ENCODE assay signal across 26 mouse cellular contexts in genomic region chr7:5098769-5099168, GRCm38 (mm10). TPM values are rescaled to one million over a fixed set of nuclear protein-coding genes. Genes with fewer than 3 reads are reported as not detected.
DNase-seq lines count a peak whose midpoint lies in the region; ATAC-seq and TF ChIP-seq lines count a peak whose summit lies in the region.
"Had no signal": no experiment of that assay in that cellular context is flagged by ENCODE, and none has a peak within 500 bp of the region (broad histone marks: within the 10 kb centered on the region; RNA-seq: fewer than 3 reads in every experiment).

No protein-coding gene starts in this region.

- no peaks in the 10 kb centered on the region for H3K79me2 ChIP-seq in MEL (ENCODE audit: control insufficient read depth, insufficient read depth, low read length, poor library complexity)

- H3K27ac ChIP-seq in heart, postnatal 0 days (ENCODE audit: low read depth): peak overlapping the region; percentile 30; the same call in 1 of the 2 replicates
- H3K27ac ChIP-seq in MEL (ENCODE audit: control insufficient read depth, low read depth, low read length): no peak overlapping the region

- no peaks in the 10 kb centered on the region for H3K9me3 ChIP-seq in heart, postnatal 0 days (replicated peaks; ENCODE audit: control insufficient read depth, low read length)
- H3K9me3 ChIP-seq in MEL (replicated peaks; ENCODE audit: insufficient read depth, low read length): no peaks in the 10 kb centered on the region
- H3K9me3 ChIP-seq: G1E had no signal

- peak; percentile 92 for DNase-seq in heart, adult 11 months
- no peak for DNase-seq in heart, postnatal 36 days
- no peak for DNase-seq in heart, postnatal 0 days (ENCODE audit: low spot score)
- no peak for DNase-seq in heart, adult 9 months (ENCODE audit: low spot score in 2 of 2)
- DNase-seq in MEL (ENCODE audit: low read depth, low spot score): no peak
- DNase-seq in gastrocnemius, postnatal 14 days: no peak
- DNase-seq: adrenal gland, adult 2 months; adrenal gland, adult 8-10 months; adrenal gland, postnatal 10 days; adrenal gland, postnatal 14 days; adrenal gland, postnatal 25 days; adrenal gland, postnatal 36 days; B cell, adult 2 months; cerebellum, adult 11 months; cerebellum, adult 11-12 months; cerebellum, adult 18-20 months had no signal

- H3K4me1 ChIP-seq in heart, postnatal 0 days (ENCODE audit: control insufficient read depth, insufficient read depth): no peaks in the 10 kb centered on the region
- peaks cover 0 to 5% of the 10 kb centered on the region in 2 experiments; a peak in 1 of 4 replicates for H3K4me1 ChIP-seq in MEL (ENCODE audit: control insufficient read depth in 1 of 2, insufficient read depth in 2 of 2, low read length in 2 of 2)

- WGBS in heart, postnatal 0 days: 60% methylated on average over 5 of the region's 5 CpGs

- no peak overlapping the region for H3K4me3 ChIP-seq in heart, postnatal 0 days (ENCODE audit: low read depth, low read length)
- no peak overlapping the region for H3K4me3 ChIP-seq in MEL (ENCODE audit: control insufficient read depth in 1 of 2, insufficient read depth in 1 of 2, low read depth in 2 of 2, low read length in 2 of 2)

- H3K27me3 ChIP-seq in heart, postnatal 0 days (ENCODE audit: control insufficient read depth, insufficient read depth, low read length): no peaks in the 10 kb centered on the region
- H3K27me3 ChIP-seq in MEL (ENCODE audit: control insufficient read depth in 1 of 2, insufficient read depth in 2 of 2, low read length in 2 of 2): no peaks in the 10 kb centered on the region
- H3K27me3 ChIP-seq: CH12.LX, Patski had no signal

- no peak for TF ChIP-seq POLR2A in MEL (IDR thresholded peaks at IDR 0.05; ENCODE audit: control insufficient read depth in 1 of 2, insufficient read depth in 1 of 2, low read depth in 1 of 2, low read length in 2 of 2, poor library complexity in 1 of 2)

- peak; percentile 46; the same call in 1 of the 2 replicates for TF ChIP-seq EP300 in heart, postnatal 0 days (IDR thresholded peaks at IDR 0.05; ENCODE audit: low read depth)
- TF ChIP-seq EP300 in MEL (IDR thresholded peaks at IDR 0.05; ENCODE audit: low read depth in 1 of 2, low read length in 2 of 2): no peak

- H3K36me3 ChIP-seq in heart, postnatal 0 days (replicated peaks; ENCODE audit: control insufficient read depth, insufficient read depth, low read length): peaks cover 48% of the 10 kb centered on the region
- H3K36me3 ChIP-seq in MEL (ENCODE audit: control insufficient read depth in 1 of 2, insufficient read depth in 2 of 2, low read length in 2 of 2): peaks cover 0 to 5% of the 10 kb centered on the region in 2 experiments; a peak in 2 of 4 replicates

- no peak for TF ChIP-seq RAD21 in MEL (IDR thresholded peaks at IDR 0.05; ENCODE audit: low read depth, low read length)

- no peak overlapping the region for H3K4me2 ChIP-seq in heart, postnatal 0 days (ENCODE audit: low read depth, low read length)

- H3K9ac ChIP-seq in heart, postnatal 0 days (replicated peaks; ENCODE audit: low read depth, low read length): no peak overlapping the region
- no peak overlapping the region for H3K9ac ChIP-seq in MEL (ENCODE audit: control insufficient read depth, low read depth, low read length, poor library complexity, severe bottlenecking)

- ATAC-seq in heart, postnatal 0 days (ENCODE audit: insufficient read depth, low read depth): no peak
- ATAC-seq: activated CD4-positive, CD25-positive, alpha-beta regulatory T cell, adult 4 months; CD4-positive, CD25-positive, alpha-beta regulatory T cell, adult 4 months; Patski had no signal

- intact Hi-C loops in heart, postnatal 36 days (cut with DNase I): no loop called here
- intact Hi-C loops in gastrocnemius, postnatal 14 days (cut with DNase I; ENCODE audit: low total_unique reads): no loop called here

- no peak for TF ChIP-seq CTCF in heart, postnatal 0 days (IDR thresholded peaks at IDR 0.05; ENCODE audit: low read depth)
- no peak for TF ChIP-seq CTCF in MEL (IDR thresholded peaks at IDR 0.05 in 2 of 3, conservative IDR thresholded peaks at IDR 0.05 in 1 of 3; ENCODE audit: control insufficient read depth in 1 of 3, insufficient read depth in 1 of 3, low read depth in 2 of 3, low read length in 3 of 3, poor library complexity in 1 of 3, severe bottlenecking in 1 of 3)

TF ChIP-seq in MEL, 35 proteins besides CTCF, POLR2A, EP300 and RAD21:
- TF ChIP-seq MAZ (IDR thresholded peaks at IDR 0.05; ENCODE audit: low read depth, low read length) (no peak), POLR2AphosphoS2 (IDR thresholded peaks at IDR 0.05; ENCODE audit: low read length) (peak; percentile 57; the same call in 1 of the 2 replicates)

RNA-seq across cellular contexts. Expression of gene Rfpl4, which starts 18.0 kb away (rescaled TPM):
- not detected for total RNA-seq in heart, postnatal 36 days (2021)
- not detected in 2 replicates for total RNA-seq in heart, postnatal 0 days (2014; rRNA removed; ENCODE audit: low replicate concordance)
- not detected in 2 replicates for polyA plus RNA-seq in heart, postnatal 0 days (2015; fragmentation: Nextera tagmentation; extraction: Ambion mirVana)
- not detected in 2 replicates for total RNA-seq in MEL (2012; rRNA removed)
- polyA plus RNA-seq in MEL (2012; ENCODE audit: insufficient read depth in 1 of 2, insufficient read length in 2 of 2, low read depth in 1 of 2, low replicate concordance in 2 of 2, missing spikeins in 1 of 2): not detected
- not detected for total RNA-seq in gastrocnemius, postnatal 14 days (2021)
- total RNA-seq: adrenal gland, postnatal 10 days; adrenal gland, postnatal 14 days; adrenal gland, postnatal 25 days; adrenal gland, postnatal 4 days; CH12.LX; ES-E14; G1E had no signal
- polyA plus RNA-seq: activated CD4-positive, CD25-positive, alpha-beta regulatory T cell, adult 4 months; adrenal gland, adult 2 months; brain, embryonic 14.5 days; C2C12; cerebellum, adult 2 months; G1E; Patski had no signal

RNA-seq across cellular contexts. Expression of gene Epn1, which starts 18.7 kb away (rescaled TPM):
- 100 to 1,000 TPM; 176 to 184 TPM for total RNA-seq in heart, postnatal 36 days (2021)
- 208 and 236 TPM in 2 replicates for total RNA-seq in heart, postnatal 0 days (2014; rRNA removed; ENCODE audit: low replicate concordance)
- 53.0 and 56.4 TPM in 2 replicates for polyA plus RNA-seq in heart, postnatal 0 days (2015; fragmentation: Nextera tagmentation; extraction: Ambion mirVana)
- total RNA-seq in MEL (2012; rRNA removed): 72.3 and 75.5 TPM in 2 replicates
- 100 to 1,000 TPM in 1 of 2 experiments, not detected in 1; 147 TPM for polyA plus RNA-seq in MEL (2012; ENCODE audit: insufficient read depth in 1 of 2, insufficient read length in 2 of 2, low read depth in 1 of 2, low replicate concordance in 2 of 2, missing spikeins in 1 of 2)
- 100 to 1,000 TPM; 100 to 107 TPM for total RNA-seq in gastrocnemius, postnatal 14 days (2021)

RNA-seq across cellular contexts. Expression of gene Rasl2-9, which starts 27.0 kb away (rescaled TPM):
- 1 to 10 TPM; 6.2 to 6.9 TPM for total RNA-seq in heart, postnatal 36 days (2021)
- 0.35 and 1.1 TPM in 2 replicates for total RNA-seq in heart, postnatal 0 days (2014; rRNA removed; ENCODE audit: low replicate concordance)
- polyA plus RNA-seq in heart, postnatal 0 days (2015; fragmentation: Nextera tagmentation; extraction: Ambion mirVana): 4.4 and 6.5 TPM in 2 replicates
- not detected in 2 replicates for total RNA-seq in MEL (2012; rRNA removed)
- 100 to 1,000 TPM in 1 of 2 experiments, under 1 TPM in 1; 0.65 to 196 TPM for polyA plus RNA-seq in MEL (2012; ENCODE audit: insufficient read depth in 1 of 2, insufficient read length in 2 of 2, low read depth in 1 of 2, low replicate concordance in 2 of 2, missing spikeins in 1 of 2)
- total RNA-seq in gastrocnemius, postnatal 14 days (2021): 1 to 10 TPM; 1.4 to 1.7 TPM

RNA-seq across cellular contexts. Expression of gene U2af2, which starts 36.8 kb away (rescaled TPM):
- 10 to 100 TPM; 62.4 to 70.8 TPM for total RNA-seq in heart, postnatal 36 days (2021)
- total RNA-seq in heart, postnatal 0 days (2014; rRNA removed; ENCODE audit: low replicate concordance): 95.2 and 99.1 TPM in 2 replicates
- 38.0 and 39.3 TPM in 2 replicates for polyA plus RNA-seq in heart, postnatal 0 days (2015; fragmentation: Nextera tagmentation; extraction: Ambion mirVana)
- total RNA-seq in MEL (2012; rRNA removed): 301 and 311 TPM in 2 replicates
- 100 to 1,000 TPM; 477 to 491 TPM for polyA plus RNA-seq in MEL (2012; ENCODE audit: insufficient read depth in 1 of 2, insufficient read length in 2 of 2, low read depth in 1 of 2, low replicate concordance in 2 of 2, missing spikeins in 1 of 2)
- total RNA-seq in gastrocnemius, postnatal 14 days (2021): 10 to 100 TPM; 52.0 to 62.2 TPM

RNA-seq across cellular contexts. Expression of gene Zfp580, which starts 47.4 kb away (rescaled TPM):
- total RNA-seq in heart, postnatal 36 days (2021): 1 to 10 TPM; 5.6 to 5.7 TPM
- 15.0 TPM in 1 of 2 replicates, not detected in the other for total RNA-seq in heart, postnatal 0 days (2014; rRNA removed; ENCODE audit: low replicate concordance)
- polyA plus RNA-seq in heart, postnatal 0 days (2015; fragmentation: Nextera tagmentation; extraction: Ambion mirVana): 14.7 and 16.6 TPM in 2 replicates
- 1.0 and 1.7 TPM in 2 replicates for total RNA-seq in MEL (2012; rRNA removed)
- polyA plus RNA-seq in MEL (2012; ENCODE audit: insufficient read depth in 1 of 2, insufficient read length in 2 of 2, low read depth in 1 of 2, low replicate concordance in 2 of 2, missing spikeins in 1 of 2): 10 to 100 TPM in 1 of 2 experiments, not detected in 1; 19.9 TPM
- total RNA-seq in gastrocnemius, postnatal 14 days (2021): 1 to 10 TPM; 5.6 to 6.6 TPM
